Mouse (Mus musculus) limb, embryonic 15.5 days (tissue): ENCODE measurements around the gene Sgsh. TPM values are rescaled to one million over a fixed set of nuclear protein-coding genes. Genes with fewer than 3 reads are reported as not detected.

ENCODE experiments used
- ATAC-seq: fragments of 200-750 bp; cut with Nextera tagmentation; 2 replicates; pipeline ENCODE4 v1.8.0; 2017; ENCODE audit warnings: low read depth, moderate TSS enrichment; ENCODE audit not compliant: insufficient number of reproducible peaks, low FRiP score, low TSS enrichment
- H3K27ac ChIP-seq: fragments of 300-500 bp; sonication (generic); 2 replicates; pipeline ENCODE4 v1.5.1; 2015; ENCODE audit warnings: moderate library complexity, mild to moderate bottlenecking, inconsistent platforms
- H3K27me3 ChIP-seq: fragments of 300-500 bp; sonication (generic); 2 replicates; pipeline ENCODE4 v1.6.1; 2015; ENCODE audit warnings: inconsistent platforms
- H3K36me3 ChIP-seq: fragments of 300-500 bp; sonication (generic); 2 replicates; pipeline ENCODE4 v1.6.1; 2015; ENCODE audit warnings: inconsistent platforms
- H3K4me1 ChIP-seq: fragments of 300-500 bp; sonication (generic); 2 replicates; pipeline ENCODE4 v1.6.1; 2015; ENCODE audit warnings: inconsistent platforms
- H3K4me2 ChIP-seq: fragments of 300-500 bp; sonication (generic); 2 replicates; pipeline ENCODE4 v1.6.1; 2015; ENCODE audit warnings: mild to moderate bottlenecking, inconsistent platforms
- H3K4me3 ChIP-seq: fragments of 300-500 bp; sonication (generic); 2 replicates; pipeline ENCODE4 v1.5.1; 2015; ENCODE audit warnings: mild to moderate bottlenecking, inconsistent platforms
- H3K9ac ChIP-seq: fragments of 300-500 bp; sonication (generic); 2 replicates; pipeline ENCODE4 v1.6.1; 2015; ENCODE audit warnings: inconsistent platforms
- H3K9me3 ChIP-seq: fragments of 300-500 bp; sonication (generic); 2 replicates; pipeline ENCODE4 v1.6.1; 2016; ENCODE audit warnings: inconsistent platforms
- WGBS: fragments of 180-500 bp; shearing (Covaris S2); methylation state at CpG from one replicate; pipeline ENCODE4 v1.1.7; 2015; 5-methylcytosine and 5-hydroxymethylcytosine counted together
- polyA plus RNA-seq: library from polyadenylated mRNA; unstranded; fragments of >200 nt; fragmentation: Nextera tagmentation; extraction: Ambion mirVana; gene quantifications from 2 replicates; pipeline ENCODE4 v1.2.1, GENCODE M21; 2015

Sgsh gene
- polyA plus RNA-seq, 1 experiment from 2014 or later = 8.0 TPM

GRCm38 (mm10) chr11:119331970-119332369 lies 23.4 kb downstream of the Sgsh start:
- no peaks in the 10 kb centered on the region for H3K4me1 ChIP-seq
- H3K4me3 ChIP-seq = no peak overlapping the region
- no peak overlapping the region for H3K9ac ChIP-seq
- H3K36me3 ChIP-seq = no peaks in the 10 kb centered on the region
- H3K4me2 ChIP-seq = no peak overlapping the region
- 23% methylated on average over 3 of the region's 3 CpGs for WGBS
- H3K27me3 ChIP-seq = 0 out of 2 replicates have a peak, but pooled peaks cover 4% of the 10 kb centered on the region
- no peak overlapping the region for H3K27ac ChIP-seq
- H3K9me3 ChIP-seq = no peaks in the 10 kb centered on the region
- ATAC-seq = no peak

- Histone ChIP-seq H3K9ac (no peak overlapping the region), H3K4me1 (no peaks in the 10 kb centered on the region), H3K4me3 (no peak overlapping the region), H3K27me3 (0 out of 2 replicates have a peak, but pooled peaks cover 4% of the 10 kb centered on the region), H3K4me2 (no peak overlapping the region), H3K27ac (no peak overlapping the region), H3K9me3 (no peaks in the 10 kb centered on the region), H3K36me3 (no peaks in the 10 kb centered on the region)
- ATAC-seq = no peak
- WGBS = 48% methylated on average over 4 of the region's 4 CpGs
Observed at GRCm38 (mm10) chr11:119330592-119330991, 24.7 kb downstream of the Sgsh start.

- H3K9ac ChIP-seq = no peak overlapping the region
- H3K36me3 ChIP-seq = no peaks in the 10 kb centered on the region
- no peak overlapping the region for H3K27ac ChIP-seq
- no peak for ATAC-seq
- WGBS = 74% methylated on average over 1 of the region's 1 CpGs
- H3K4me1 ChIP-seq = no peaks in the 10 kb centered on the region
- H3K9me3 ChIP-seq = no peaks in the 10 kb centered on the region
- no peak overlapping the region for H3K4me2 ChIP-seq
- 0 out of 2 replicates have a peak, but pooled peaks cover 4% of the 10 kb centered on the region for H3K27me3 ChIP-seq
- H3K4me3 ChIP-seq = no peak overlapping the region
Observed at GRCm38 (mm10) chr11:119325068-119325467, 30.3 kb downstream of the Sgsh start.

- Histone ChIP-seq H3K9ac (no peak overlapping the region), H3K4me1 (no peaks in the 10 kb centered on the region), H3K36me3 (no peaks in the 10 kb centered on the region), H3K9me3 (no peaks in the 10 kb centered on the region), H3K27ac (no peak overlapping the region), H3K4me2 (no peak overlapping the region), H3K27me3 (0 out of 2 replicates have a peak, but pooled peaks cover 2% of the 10 kb centered on the region), H3K4me3 (no peak overlapping the region)
- no peak for ATAC-seq
- 71% methylated on average over 13 of the region's 13 CpGs for WGBS
Observed at GRCm38 (mm10) chr11:119322521-119322920, 32.8 kb downstream of the Sgsh start.

- Histone ChIP-seq H3K9ac (no peak overlapping the region), H3K9me3 (no peaks in the 10 kb centered on the region), H3K27me3 (no peaks in the 10 kb centered on the region), H3K27ac (no peak overlapping the region), H3K36me3 (no peaks in the 10 kb centered on the region), H3K4me2 (no peak overlapping the region), H3K4me3 (no peak overlapping the region), H3K4me1 (no peaks in the 10 kb centered on the region)
- 69% methylated on average over 4 of the region's 4 CpGs for WGBS
- ATAC-seq = no peak
Observed at GRCm38 (mm10) chr11:119316720-119317119, 38.6 kb downstream of the Sgsh start.

GRCm38 (mm10) chr11:119314252-119314936 lies 40.9 kb downstream of the Sgsh start:
- WGBS = 71% methylated on average over 17 of the region's 17 CpGs
- no peak overlapping the region for H3K4me3 ChIP-seq
- no peak overlapping the region for H3K4me2 ChIP-seq
- H3K4me1 ChIP-seq = no peaks in the 10 kb centered on the region
- no peak for ATAC-seq
- no peaks in the 10 kb centered on the region for H3K36me3 ChIP-seq
- H3K9ac ChIP-seq = no peak overlapping the region
- H3K27ac ChIP-seq = no peak overlapping the region
- H3K27me3 ChIP-seq = peaks cover 6% of the 10 kb centered on the region
- no peaks in the 10 kb centered on the region for H3K9me3 ChIP-seq

- H3K36me3 ChIP-seq = no peaks in the 10 kb centered on the region
- H3K4me2 ChIP-seq = no peak overlapping the region
- H3K4me3 ChIP-seq = no peak overlapping the region
- H3K27ac ChIP-seq = no peak overlapping the region
- H3K9ac ChIP-seq = no peak overlapping the region
- peaks cover 6% of the 10 kb centered on the region for H3K27me3 ChIP-seq
- no peak for ATAC-seq
- H3K4me1 ChIP-seq = peaks cover 15% of the 10 kb centered on the region
- no peaks in the 10 kb centered on the region for H3K9me3 ChIP-seq
- WGBS = 12% methylated on average over 10 of the region's 10 CpGs
Observed at GRCm38 (mm10) chr11:119310621-119311020, 44.7 kb downstream of the Sgsh start.

GRCm38 (mm10) chr11:119307916-119308315 lies 47.4 kb downstream of the Sgsh start:
- no peaks in the 10 kb centered on the region for H3K36me3 ChIP-seq
- no peaks in the 10 kb centered on the region for H3K9me3 ChIP-seq
- peaks cover 15% of the 10 kb centered on the region for H3K4me1 ChIP-seq
- H3K9ac ChIP-seq = 0 out of 2 replicates have a peak overlapping the region, but pooled peaks have one; percentile 7
- H3K27me3 ChIP-seq = peaks cover 12% of the 10 kb centered on the region
- no peak overlapping the region for H3K27ac ChIP-seq
- WGBS = 8% methylated on average over 11 of the region's 11 CpGs
- peak overlapping the region; percentile 24 for H3K4me2 ChIP-seq
- 0 out of 2 replicates have a peak, but pooled peaks have one; percentile 26 for ATAC-seq
- H3K4me3 ChIP-seq = peak overlapping the region; percentile 16

GRCm38 (mm10) chr11:119307658-119307867 lies 47.8 kb downstream of the Sgsh start, which contains the start of gene Card14:
Gene Card14 (plus strand): TSS chr11:119307768.
- H3K4me1 ChIP-seq = peaks cover 15% of the 10 kb centered on the region
- H3K4me3 ChIP-seq = peak within 1 kb of the TSS; percentile 16
- peak within 1 kb of the TSS; percentile 24 for H3K4me2 ChIP-seq
- ATAC-seq = no peak; the same call in 1 of the 2 replicates
- H3K27me3 ChIP-seq = peaks cover 12% of the 10 kb centered on the region
- H3K36me3 ChIP-seq = no peaks in the 10 kb centered on the region
- H3K9ac ChIP-seq = 0 out of 2 replicates have a peak within 1 kb of the TSS, but pooled peaks have one; percentile 7
- peak within 1 kb of the TSS; percentile 3; the same call in 1 of the 2 replicates for H3K27ac ChIP-seq
- no peaks in the 10 kb centered on the region for H3K9me3 ChIP-seq
- WGBS = 33% methylated on average over 1 of the region's 1 CpGs

- Histone ChIP-seq H3K27me3 (peaks cover 12% of the 10 kb centered on the region), H3K4me3 (no peak overlapping the region), H3K4me1 (peaks cover 15% of the 10 kb centered on the region), H3K27ac (peak overlapping the region; percentile 3; the same call in 1 of the 2 replicates), H3K4me2 (no peak overlapping the region), H3K36me3 (no peaks in the 10 kb centered on the region), H3K9me3 (no peaks in the 10 kb centered on the region), H3K9ac (no peak overlapping the region)
- WGBS = 43% methylated on average over 13 of the region's 13 CpGs
- ATAC-seq = peak; percentile 41; the same call in 1 of the 2 replicates
Observed at GRCm38 (mm10) chr11:119306762-119307657, 48.3 kb downstream of the Sgsh start.

GRCm38 (mm10) chr11:119304904-119305712 lies 50.2 kb downstream of the Sgsh start:
- H3K9me3 ChIP-seq = no peaks in the 10 kb centered on the region
- H3K9ac ChIP-seq = no peak overlapping the region
- peaks cover 6% of the 10 kb centered on the region; the same call in 1 of the 2 replicates for H3K27me3 ChIP-seq
- ATAC-seq = no peak
- WGBS = 40% methylated on average over 16 of the region's 16 CpGs
- peaks cover 18% of the 10 kb centered on the region for H3K4me1 ChIP-seq
- no peaks in the 10 kb centered on the region for H3K36me3 ChIP-seq
- H3K4me2 ChIP-seq = no peak overlapping the region
- no peak overlapping the region for H3K27ac ChIP-seq
- no peak overlapping the region for H3K4me3 ChIP-seq
